Mouse (Mus musculus): ENCODE data around the gene Flt1. TPM values are rescaled to one million over a fixed set of nuclear protein-coding genes. Genes with fewer than 3 reads are reported as not detected.
"Not testable (repeated sequence)": the region's sequence is repeated elsewhere in the genome, so short reads cannot be mapped to it uniquely, and the experiment has no call there.

The Flt1 gene
- polyA plus RNA-seq, 1 experiment from 2014 or later: 10.5 TPM

GRCm38 (mm10) chr5:147614659-147615058, 111.2 kb downstream of the Flt1 start:
- Histone ChIP-seq H3K36me3 (no peaks in the 10 kb centered on the region), H3K4me1 (no peaks in the 10 kb centered on the region), H3K9me3 (replicated peaks) (no peaks in the 10 kb centered on the region), H3K4me3 (no peak overlapping the region), H3K27me3 (ENCODE audit: low read depth, poor library complexity, severe bottlenecking) (no peaks in the 10 kb centered on the region), H3K27ac (replicated peaks) (no peak overlapping the region)
- WGBS: 82% methylated on average over 6 of the region's 6 CpGs
- DNase-seq (ENCODE audit: low spot score): no peak

- H3K4me3 ChIP-seq: not testable (repeated sequence)
- WGBS: 86% methylated on average over 3 of the region's 3 CpGs
These were observed 114.5 kb downstream of the Flt1 start for GRCm38 (mm10) chr5:147611348-147611747.

GRCm38 (mm10) chr5:147607256-147607975, 118.4 kb downstream of the Flt1 start:
- H3K9me3 ChIP-seq (replicated peaks): no peaks in the 10 kb centered on the region
- H3K4me1 ChIP-seq: no peaks in the 10 kb centered on the region
- WGBS: 88% methylated on average over 13 of the region's 13 CpGs
- no peaks in the 10 kb centered on the region for H3K27me3 ChIP-seq (ENCODE audit: low read depth, poor library complexity, severe bottlenecking)
- H3K4me3 ChIP-seq: no peak overlapping the region
- no peak overlapping the region for H3K27ac ChIP-seq (replicated peaks)
- no peaks in the 10 kb centered on the region for H3K36me3 ChIP-seq
- no peak for DNase-seq (ENCODE audit: low spot score)

More at GRCm38 (mm10) chr5:147611348-147611747, 114.5 kb downstream of the Flt1 start:
- not testable (repeated sequence) for H3K4me1 ChIP-seq; H3K27me3 ChIP-seq (ENCODE audit: low read depth, poor library complexity, severe bottlenecking); H3K9me3 ChIP-seq (replicated peaks); DNase-seq (ENCODE audit: low spot score); H3K27ac ChIP-seq (replicated peaks); H3K36me3 ChIP-seq

GRCm38 (mm10) chr5:147606751-147607150, 119.1 kb downstream of the Flt1 start:
- no peaks in the 10 kb centered on the region for H3K9me3 ChIP-seq (replicated peaks)
- WGBS: 93% methylated on average over 13 of the region's 13 CpGs
- H3K36me3 ChIP-seq: no peaks in the 10 kb centered on the region
- no peak overlapping the region for H3K4me3 ChIP-seq
- H3K27me3 ChIP-seq (ENCODE audit: low read depth, poor library complexity, severe bottlenecking): no peaks in the 10 kb centered on the region
- H3K27ac ChIP-seq (replicated peaks): no peak overlapping the region
- H3K4me1 ChIP-seq: no peaks in the 10 kb centered on the region
- DNase-seq (ENCODE audit: low spot score): no peak

GRCm38 (mm10) chr5:147601460-147602360, 124.1 kb downstream of the Flt1 start:
- Histone ChIP-seq H3K27me3 (ENCODE audit: low read depth, poor library complexity, severe bottlenecking) (no peaks in the 10 kb centered on the region), H3K4me3 (no peak overlapping the region), H3K27ac (replicated peaks) (no peak overlapping the region), H3K4me1 (no peaks in the 10 kb centered on the region), H3K36me3 (no peaks in the 10 kb centered on the region), H3K9me3 (replicated peaks) (no peaks in the 10 kb centered on the region)
- 85% methylated on average over 18 of the region's 18 CpGs for WGBS
- no peak for DNase-seq (ENCODE audit: low spot score)

GRCm38 (mm10) chr5:147597825-147598224, 128.0 kb downstream of the Flt1 start:
- Histone ChIP-seq H3K27ac (replicated peaks) (0 out of 2 replicates have a peak overlapping the region, but pooled peaks have one; percentile 28), H3K4me1 (no peaks in the 10 kb centered on the region), H3K9me3 (replicated peaks) (no peaks in the 10 kb centered on the region), H3K4me3 (no peak overlapping the region), H3K27me3 (ENCODE audit: low read depth, poor library complexity, severe bottlenecking) (no peaks in the 10 kb centered on the region), H3K36me3 (no peaks in the 10 kb centered on the region)
- WGBS: 90% methylated on average over 16 of the region's 16 CpGs
- no peak for DNase-seq (ENCODE audit: low spot score)

- no peaks in the 10 kb centered on the region for H3K9me3 ChIP-seq (replicated peaks)
- 70% methylated on average over 12 of the region's 12 CpGs for WGBS
- H3K27ac ChIP-seq (replicated peaks): peak overlapping the region; percentile 30
- no peaks in the 10 kb centered on the region for H3K36me3 ChIP-seq
- H3K4me1 ChIP-seq: 0 out of 2 replicates have a peak, but pooled peaks cover 5% of the 10 kb centered on the region
- H3K27me3 ChIP-seq (ENCODE audit: low read depth, poor library complexity, severe bottlenecking): no peaks in the 10 kb centered on the region
- no peak for DNase-seq (ENCODE audit: low spot score)
- no peak overlapping the region for H3K4me3 ChIP-seq
These were observed 136.0 kb downstream of the Flt1 start for GRCm38 (mm10) chr5:147589814-147590213.

- Histone ChIP-seq H3K9me3 (replicated peaks) (no peaks in the 10 kb centered on the region), H3K27me3 (ENCODE audit: low read depth, poor library complexity, severe bottlenecking) (no peaks in the 10 kb centered on the region), H3K27ac (replicated peaks) (no peak overlapping the region), H3K4me1 (0 out of 2 replicates have a peak, but pooled peaks cover 5% of the 10 kb centered on the region), H3K36me3 (no peaks in the 10 kb centered on the region), H3K4me3 (no peak overlapping the region)
- WGBS: 74% methylated on average over 1 of the region's 1 CpGs
- no peak for DNase-seq (ENCODE audit: low spot score)
These were observed 140.7 kb downstream of the Flt1 start for GRCm38 (mm10) chr5:147585070-147585469.

GRCm38 (mm10) chr5:147584648-147585047, 141.2 kb downstream of the Flt1 start:
- Histone ChIP-seq H3K9me3 (replicated peaks) (no peaks in the 10 kb centered on the region), H3K27me3 (ENCODE audit: low read depth, poor library complexity, severe bottlenecking) (no peaks in the 10 kb centered on the region), H3K27ac (replicated peaks) (no peak overlapping the region), H3K4me1 (0 out of 2 replicates have a peak, but pooled peaks cover 3% of the 10 kb centered on the region), H3K4me3 (no peak overlapping the region), H3K36me3 (no peaks in the 10 kb centered on the region)
- WGBS: 82% methylated on average over 9 of the region's 9 CpGs
- DNase-seq (ENCODE audit: low spot score): no peak

- Histone ChIP-seq H3K4me3 (no peak overlapping the region), H3K4me1 (no peaks in the 10 kb centered on the region), H3K9me3 (replicated peaks) (no peaks in the 10 kb centered on the region), H3K36me3 (no peaks in the 10 kb centered on the region), H3K27ac (replicated peaks) (no peak overlapping the region), H3K27me3 (ENCODE audit: low read depth, poor library complexity, severe bottlenecking) (no peaks in the 10 kb centered on the region)
- DNase-seq (ENCODE audit: low spot score): peak; percentile 82
- 46% methylated on average over 14 of the region's 14 CpGs for WGBS
These were observed 142.0 kb downstream of the Flt1 start for GRCm38 (mm10) chr5:147583702-147584298.

GRCm38 (mm10) chr5:147580181-147580580, 145.6 kb downstream of the Flt1 start:
- WGBS: 93% methylated on average over 13 of the region's 13 CpGs
- Histone ChIP-seq H3K9me3 (replicated peaks) (no peaks in the 10 kb centered on the region), H3K4me3 (no peak overlapping the region), H3K36me3 (no peaks in the 10 kb centered on the region), H3K4me1 (no peaks in the 10 kb centered on the region), H3K27ac (replicated peaks) (no peak overlapping the region), H3K27me3 (ENCODE audit: low read depth, poor library complexity, severe bottlenecking) (no peaks in the 10 kb centered on the region)
- DNase-seq (ENCODE audit: low spot score): no peak

GRCm38 (mm10) chr5:147579691-147580090, 146.1 kb downstream of the Flt1 start:
- H3K36me3 ChIP-seq: no peaks in the 10 kb centered on the region
- 89% methylated on average over 8 of the region's 8 CpGs for WGBS
- H3K4me1 ChIP-seq: no peaks in the 10 kb centered on the region
- no peak overlapping the region for H3K27ac ChIP-seq (replicated peaks)
- no peaks in the 10 kb centered on the region for H3K27me3 ChIP-seq (ENCODE audit: low read depth, poor library complexity, severe bottlenecking)
- no peak for DNase-seq (ENCODE audit: low spot score)
- no peaks in the 10 kb centered on the region for H3K9me3 ChIP-seq (replicated peaks)
- no peak overlapping the region for H3K4me3 ChIP-seq
